Mouse (Mus musculus) brain, embryonic 14.5 days (tissue): Measurements from ENCODE around the gene Col23a1.

ENCODE experiments used
- CTCF ChIP-seq: fragments of 200-500 bp; IDR thresholded peaks from 2 replicates; pipeline ENCODE4 v1.5.1; 2012; ENCODE audit warnings: inconsistent platforms, mild to moderate bottlenecking, moderate library complexity, borderline replicate concordance; ENCODE audit not compliant: insufficient read depth, insufficient read length; ENCODE audit errors: extremely low read depth
- POLR2A ChIP-seq: fragments of 200-500 bp; IDR thresholded peaks from 2 replicates; pipeline ENCODE4 v1.6.1; 2012; ENCODE audit warnings: mild to moderate bottlenecking, inconsistent platforms, borderline replicate concordance; ENCODE audit not compliant: poor library complexity, insufficient read depth, insufficient read length, severe bottlenecking; ENCODE audit errors: extremely low read depth

DNA sequence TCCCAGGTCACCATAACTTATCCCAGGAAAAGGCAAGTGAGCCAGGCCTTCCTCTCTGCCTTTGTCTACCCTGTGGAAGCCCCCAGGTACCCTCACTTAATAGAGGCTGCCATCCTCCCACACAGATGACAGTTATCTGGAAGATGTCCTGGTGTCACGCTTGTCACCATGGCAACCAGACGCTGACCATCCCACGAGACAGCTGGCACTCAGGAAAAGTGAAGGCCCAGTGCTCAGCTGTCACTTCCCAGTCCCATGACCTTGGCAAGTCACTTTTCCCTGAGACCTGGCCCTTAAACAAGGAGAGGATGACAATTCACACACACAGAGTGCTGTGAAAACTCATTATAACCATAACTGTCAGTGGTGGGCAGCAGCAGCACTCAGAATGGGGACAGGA lies 262.4 kb downstream of the Col23a1 start:
- TF ChIP-seq CTCF: no peak
- TF ChIP-seq POLR2A: no peak
